Mouse (Mus musculus) left cerebral cortex, postnatal 4 days (tissue): ENCODE results near the gene Plbd1. TPM values are rescaled to one million over a fixed set of nuclear protein-coding genes. Genes with fewer than 3 reads are reported as not detected.

Experiments used
- DNase-seq: peaks from one replicate; pipeline ENCODE4 v3.0.0-alpha.2; 2022
- intact Hi-C: fragments of 180-260 bp; cut with DNase I; formaldehyde crosslinking; loops from one replicate; pipeline ENCODE4 v1.15.1; 2025
- total RNA-seq, 2 experiments: library from RNA; stranded (reverse); gene quantifications; 2 replicates each; pipeline ENCODE4 v1.2.3; 2021

Gene Plbd1
- total RNA-seq, 2 experiments from 2014 or later, result 0.16 to 0.24 TPM

DNA sequence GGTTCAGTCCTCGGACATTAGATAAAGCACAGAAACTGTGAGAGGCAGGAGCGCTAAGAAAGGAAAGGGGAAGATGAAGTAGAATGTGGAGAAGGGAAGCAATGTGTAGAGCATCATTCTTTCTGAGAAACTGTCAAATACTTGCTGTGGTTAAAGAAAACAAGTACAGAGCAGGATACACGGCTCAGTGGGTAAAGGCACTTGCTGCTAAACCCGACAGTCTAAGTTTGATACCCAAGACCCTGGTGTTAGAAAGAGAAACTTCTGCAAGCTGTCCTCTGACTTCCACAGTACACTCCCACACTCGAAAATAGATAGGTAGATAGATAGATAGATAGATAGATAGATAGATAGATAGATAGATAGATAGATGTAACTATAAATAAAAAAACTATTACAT, 8.4 kb downstream of the Plbd1 start:
- no peak for DNase-seq
- intact Hi-C loops, result no loop called here

DNA sequence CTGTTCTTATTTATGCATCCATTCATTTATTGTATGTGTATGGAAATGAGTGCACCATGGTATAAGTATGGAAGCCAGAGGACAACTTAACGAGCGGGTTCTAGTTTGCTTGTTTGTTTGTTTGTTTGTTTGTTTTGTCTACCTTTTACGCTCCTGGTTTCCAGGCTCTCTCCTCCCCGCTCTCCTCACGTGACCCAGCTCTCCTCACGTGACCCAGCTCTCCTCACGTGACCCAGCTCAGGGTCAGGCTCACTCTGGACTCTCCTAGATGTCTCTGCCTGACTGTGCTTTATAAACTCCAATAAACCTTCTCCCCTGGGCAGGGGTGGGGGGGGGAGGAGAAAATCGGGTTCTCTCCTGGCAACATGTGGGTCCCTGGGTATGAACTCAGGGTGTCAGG, 11.1 kb downstream of the Plbd1 start:
- intact Hi-C loops, result no loop called here
- DNase-seq, result no peak

GRCm38 (mm10) chr6:136647455-136647861, 14.3 kb downstream of the Plbd1 start:
- intact Hi-C loops, result no loop called here
- no peak for DNase-seq

DNA sequence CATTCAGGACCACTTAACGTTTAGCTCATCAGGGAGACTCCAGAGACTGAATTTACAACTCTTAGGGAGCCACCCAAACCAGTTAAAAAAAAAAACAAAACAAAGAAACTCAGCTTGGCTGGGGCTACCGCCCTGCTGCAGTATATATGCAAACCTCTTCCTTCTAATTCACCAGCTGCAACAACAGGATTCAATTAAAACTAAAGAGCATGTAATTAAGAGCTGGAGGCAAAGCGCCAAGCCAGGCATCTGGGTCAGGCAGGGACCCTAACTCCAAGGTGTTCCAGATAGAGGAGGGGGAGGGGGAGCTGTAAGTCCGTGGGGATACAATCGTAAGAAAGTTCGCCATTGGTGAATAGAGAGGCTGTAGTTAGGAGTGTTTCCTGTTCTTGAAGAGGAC, 15.5 kb downstream of the Plbd1 start:
- DNase-seq, result no peak
- intact Hi-C loops, result no loop called here

- intact Hi-C loops, result no loop called here
- DNase-seq, result no peak
These were observed 16.0 kb downstream of the Plbd1 start for GRCm38 (mm10) chr6:136645754-136646153.

- no peak for DNase-seq
- intact Hi-C loops, result no loop called here
These were observed 17.6 kb downstream of the Plbd1 start for GRCm38 (mm10) chr6:136644171-136644570.

DNA sequence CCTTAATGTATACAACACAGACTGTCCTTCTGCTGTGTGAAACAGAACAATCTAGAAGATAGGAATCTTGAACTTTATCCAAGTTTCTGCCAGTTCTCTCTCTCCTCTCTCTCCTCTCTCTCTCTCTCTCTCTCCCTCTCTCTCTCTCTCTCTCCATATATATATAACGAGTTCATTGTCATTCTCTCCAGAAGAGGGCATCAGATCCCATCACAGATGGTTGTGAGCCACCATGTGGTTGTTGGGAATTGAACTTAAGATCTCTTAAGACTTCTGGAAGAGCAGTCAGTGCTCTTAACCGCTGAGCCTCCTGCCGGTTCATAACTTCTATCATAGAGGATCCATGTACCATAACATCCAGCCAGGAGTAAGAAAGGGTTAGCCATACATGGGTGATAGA, 26.7 kb downstream of the Plbd1 start:
- intact Hi-C loops, result no loop called here
- no peak for DNase-seq

- no peak for DNase-seq
- intact Hi-C loops, result no loop called here
These were observed 28.0 kb downstream of the Plbd1 start for GRCm38 (mm10) chr6:136633719-136634118.

DNA sequence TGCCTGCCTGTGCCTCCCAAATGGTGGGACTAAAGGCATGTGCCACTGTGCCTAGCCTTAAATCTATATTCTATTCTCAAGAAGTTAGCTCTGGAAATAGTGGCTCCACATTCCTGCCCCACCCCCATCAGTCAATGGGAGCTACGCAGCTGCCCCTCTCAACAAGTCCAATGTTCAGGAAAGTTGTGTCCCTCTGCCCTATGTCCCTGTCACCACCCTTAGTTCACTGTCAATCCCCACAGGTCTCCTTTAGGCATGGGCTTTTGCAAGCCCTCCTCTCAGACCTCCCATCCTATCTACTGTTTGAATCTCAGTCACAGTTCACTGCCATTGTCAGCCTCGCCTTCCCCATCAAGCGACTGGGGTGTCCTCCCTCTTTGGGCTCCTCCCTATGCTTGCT, 28.6 kb downstream of the Plbd1 start:
- intact Hi-C loops, result no loop called here
- DNase-seq, result no peak

- intact Hi-C loops, result no loop called here
- DNase-seq, result no peak
These were observed 29.7 kb downstream of the Plbd1 start for GRCm38 (mm10) chr6:136631945-136632534.

GRCm38 (mm10) chr6:136631519-136631918, 30.2 kb downstream of the Plbd1 start:
- DNase-seq, result no peak
- intact Hi-C loops, result no loop called here

GRCm38 (mm10) chr6:136629639-136630038, 32.1 kb downstream of the Plbd1 start:
- DNase-seq, result no peak
- intact Hi-C loops, result no loop called here

DNA sequence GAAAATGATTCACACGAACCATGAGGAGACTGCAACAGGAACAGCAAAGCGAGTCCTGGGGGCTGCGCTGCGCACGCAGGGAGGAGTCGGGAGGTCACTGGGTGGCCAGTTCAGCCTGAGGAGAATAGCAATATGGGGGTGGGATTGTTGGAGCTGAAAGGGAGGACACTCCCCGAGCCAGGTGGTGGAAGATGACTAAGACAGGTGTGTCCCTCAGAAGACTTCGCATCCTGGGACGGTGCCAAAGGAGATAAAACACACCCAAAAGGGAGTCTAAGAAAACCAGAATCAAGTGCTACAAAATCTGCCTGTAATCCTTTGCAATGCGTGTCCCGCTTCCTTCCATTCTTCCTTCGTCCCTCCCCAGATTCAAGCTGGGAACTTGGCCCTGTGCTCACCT, 36.3 kb downstream of the Plbd1 start:
- DNase-seq, result no peak
- intact Hi-C loops, result no loop called here

- intact Hi-C loops, result loop anchor here (5.0 kb wide), 1 partner anchor 122 kb away; no protein-coding TSS in a partner anchor
These were observed 41.2 kb downstream of the Plbd1 start for GRCm38 (mm10) chr6:136620361-136621139.

DNA sequence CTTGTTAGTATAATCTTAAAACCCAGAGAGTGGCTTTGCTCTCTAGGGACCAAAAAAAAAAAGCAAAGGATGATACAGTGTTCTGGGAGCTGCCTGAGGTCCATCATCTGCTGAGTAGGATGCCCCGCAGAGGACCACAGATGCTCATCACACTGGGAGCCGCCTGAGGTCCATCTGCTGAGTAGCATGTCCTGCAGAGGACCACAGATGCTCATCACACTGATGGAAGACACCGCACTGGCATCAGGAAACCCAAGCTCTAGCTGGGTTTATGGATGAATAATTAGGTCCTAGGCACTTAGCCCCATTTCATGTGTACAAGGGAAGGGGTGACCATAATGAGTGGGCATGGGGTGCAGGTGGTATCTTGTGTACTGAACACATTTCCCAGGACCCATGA, 47.6 kb downstream of the Plbd1 start:
- intact Hi-C loops, result no loop called here
- peak; percentile 56 for DNase-seq

More at GRCm38 (mm10) chr6:136620361-136621139, 41.2 kb downstream of the Plbd1 start:
- DNase-seq, result peak; percentile 86

DNA sequence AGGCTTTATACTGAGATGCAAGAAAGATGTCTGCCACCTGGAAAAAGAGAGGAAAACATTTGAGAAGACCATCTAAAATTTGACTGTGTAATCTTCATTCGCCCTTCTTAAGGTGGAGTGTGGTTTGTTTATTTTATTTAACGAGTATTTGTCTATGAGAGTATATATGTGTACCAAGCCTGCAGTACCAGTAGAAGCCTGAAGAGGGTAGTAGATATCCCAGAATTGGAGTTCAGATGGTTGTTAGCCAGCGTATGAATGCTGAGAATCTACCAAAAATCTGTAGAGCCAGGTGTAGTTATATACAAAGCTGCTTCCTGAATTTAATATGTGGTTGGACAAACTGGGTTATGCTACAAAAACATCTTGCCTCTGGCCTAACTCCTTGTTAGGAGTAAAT, 49.4 kb downstream of the Plbd1 start:
- DNase-seq, result no peak
- intact Hi-C loops, result no loop called here

- DNase-seq, result peak; percentile 49
- intact Hi-C loops, result no loop called here
These were observed 50.1 kb downstream of the Plbd1 start for GRCm38 (mm10) chr6:136611351-136612215.

DNA sequence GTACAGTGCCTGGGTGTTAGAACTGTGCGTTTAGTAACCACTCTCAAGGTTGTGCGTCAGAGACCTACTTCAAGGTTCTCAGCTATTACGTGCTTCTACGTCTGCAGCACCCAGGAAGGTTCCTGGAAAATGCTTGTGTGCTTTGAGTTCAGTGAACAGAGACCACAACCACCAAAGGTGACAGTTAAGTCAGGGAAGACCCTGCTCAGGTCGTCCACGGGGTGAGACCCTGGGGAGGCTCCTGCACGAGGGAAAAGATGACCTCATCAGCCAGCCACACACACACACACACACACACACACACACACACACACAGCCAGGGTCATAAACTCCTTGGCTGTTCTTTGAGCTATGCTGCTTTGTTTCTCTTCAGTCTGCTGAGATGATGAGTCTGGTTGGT, 59.1 kb downstream of the Plbd1 start:
- intact Hi-C loops, result no loop called here
- no peak for DNase-seq

- no peak for DNase-seq
- intact Hi-C loops, result no loop called here
These were observed 67.2 kb downstream of the Plbd1 start for GRCm38 (mm10) chr6:136594541-136594940.

- no peak for DNase-seq
- intact Hi-C loops, result no loop called here
These were observed 71.0 kb downstream of the Plbd1 start for GRCm38 (mm10) chr6:136590739-136591138.

DNA sequence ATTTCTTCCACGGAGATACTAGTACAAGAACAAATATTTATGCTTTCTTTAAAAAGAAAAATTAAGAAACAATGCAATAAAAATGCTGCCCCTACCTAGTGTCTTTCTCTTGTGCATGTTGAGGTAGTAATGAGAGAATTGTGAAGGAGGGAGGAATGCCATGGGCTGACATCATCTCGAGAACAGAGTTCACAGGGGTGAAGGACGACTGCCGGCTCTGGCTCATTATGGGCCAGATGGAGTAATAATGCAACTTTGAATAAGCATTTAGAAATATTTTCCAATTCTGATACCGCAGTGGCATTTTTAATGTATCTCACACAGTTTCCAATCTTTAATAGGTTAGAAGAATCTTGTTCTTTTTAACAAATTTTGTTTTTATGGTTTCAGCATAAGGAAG, 95.7 kb downstream of the Plbd1 start:
- intact Hi-C loops, result no loop called here
- no peak for DNase-seq
